Mouse (Mus musculus) urinary bladder, postnatal 14 days (tissue): ENCODE measurements at regions not wholly inside any gene's neighbourhood (a gene's known extent, or its start where the extent isn't known, plus 50 kb on each side); places are given as distances from the start of the nearest gene placed in this dataset.

Experiments
- DNase-seq: peaks from one replicate; pipeline ENCODE4 v3.0.0; 2021; ENCODE audit warnings: low spot score

- no peak for DNase-seq
Observed at GRCm38 (mm10) chr5:147794711-147795532, 65.3 kb upstream of the Pomp start.

GRCm38 (mm10) chr5:147793059-147793458 lies 67.2 kb upstream of the Pomp start:
- no peak for DNase-seq

DNA sequence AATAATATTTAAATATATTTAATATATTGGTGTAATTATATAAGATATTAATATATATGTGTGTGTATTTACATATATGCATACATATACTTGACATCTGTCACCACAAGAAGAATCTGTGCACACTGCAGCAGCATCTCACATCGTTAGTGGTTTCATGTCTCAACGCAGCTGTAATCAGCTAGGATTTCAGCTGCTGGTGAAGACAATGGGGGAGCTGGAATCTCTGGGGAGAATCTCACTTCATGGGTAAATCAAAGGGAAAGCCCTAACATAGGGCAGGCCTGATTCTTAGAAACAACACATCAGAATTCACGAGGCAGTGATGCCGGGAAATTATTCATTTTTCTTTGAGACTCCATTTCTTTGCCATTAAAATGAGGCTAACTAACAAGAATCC lies 66.8 kb upstream of the Flt1 start:
- DNase-seq = no peak

DNA sequence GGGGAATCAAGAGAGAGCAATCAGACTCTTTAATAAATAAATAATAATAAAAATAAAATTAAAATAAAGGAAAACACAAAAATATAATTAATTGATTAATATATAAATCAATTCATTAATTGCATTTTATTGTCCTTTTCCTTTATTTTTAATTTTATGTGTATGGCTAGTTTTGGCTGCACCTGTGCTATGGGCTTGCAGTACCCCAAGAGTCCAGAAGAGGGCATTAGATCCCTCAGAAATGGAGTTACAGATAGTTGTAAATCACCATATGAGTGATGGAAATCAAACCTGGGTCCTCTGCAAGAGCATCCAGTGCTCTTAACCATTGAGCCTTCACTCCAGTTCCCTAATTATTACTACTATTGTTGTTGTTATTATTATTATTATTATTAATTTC lies 65.3 kb upstream of the Flt1 start:
- no peak for DNase-seq

DNA sequence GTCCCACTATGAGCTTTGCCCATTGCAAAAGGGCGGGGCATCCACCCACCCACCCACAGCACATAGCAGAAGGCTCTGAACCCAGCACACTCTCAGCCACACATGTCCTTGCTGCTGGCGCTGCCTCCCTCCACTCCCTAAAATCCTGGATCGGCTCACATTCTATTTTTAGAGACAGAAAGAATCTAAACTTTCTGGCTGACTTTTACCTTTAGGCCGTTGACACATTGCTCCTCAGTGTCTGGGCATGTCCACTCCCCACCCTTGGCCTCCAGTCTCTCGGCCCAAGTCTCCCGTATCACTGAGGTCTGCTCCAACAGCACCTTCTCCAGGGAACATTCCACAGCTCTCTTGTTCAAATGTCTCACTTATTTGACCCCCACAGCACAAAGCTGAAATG lies 62.7 kb upstream of the Flt1 start:
- peak; percentile 28 for DNase-seq

GRCm38 (mm10) chr5:147786857-147787256 lies 61.0 kb upstream of the Flt1 start:
- DNase-seq = no peak

DNA sequence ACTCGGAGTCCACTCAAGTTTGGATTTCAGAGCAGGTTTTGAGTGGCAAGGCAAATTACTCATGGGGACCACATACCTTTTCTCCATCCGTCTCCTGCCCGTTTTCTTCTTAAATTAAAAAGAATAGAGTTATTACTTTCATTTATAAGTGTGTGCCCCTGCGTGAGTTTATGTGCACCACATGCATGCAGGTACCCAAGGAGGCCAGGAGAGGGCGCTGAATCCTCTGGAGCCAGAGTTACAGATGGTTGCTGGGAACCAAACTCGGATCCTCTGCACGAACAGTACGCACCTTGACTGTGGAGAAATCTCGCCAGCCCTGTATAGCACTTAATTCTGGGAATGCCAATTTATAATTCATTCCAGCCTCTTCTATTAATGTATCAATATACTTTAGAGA lies 58.3 kb upstream of the Flt1 start:
- DNase-seq = no peak

GRCm38 (mm10) chr5:147783476-147783875 lies 57.7 kb upstream of the Flt1 start:
- no peak for DNase-seq

DNA sequence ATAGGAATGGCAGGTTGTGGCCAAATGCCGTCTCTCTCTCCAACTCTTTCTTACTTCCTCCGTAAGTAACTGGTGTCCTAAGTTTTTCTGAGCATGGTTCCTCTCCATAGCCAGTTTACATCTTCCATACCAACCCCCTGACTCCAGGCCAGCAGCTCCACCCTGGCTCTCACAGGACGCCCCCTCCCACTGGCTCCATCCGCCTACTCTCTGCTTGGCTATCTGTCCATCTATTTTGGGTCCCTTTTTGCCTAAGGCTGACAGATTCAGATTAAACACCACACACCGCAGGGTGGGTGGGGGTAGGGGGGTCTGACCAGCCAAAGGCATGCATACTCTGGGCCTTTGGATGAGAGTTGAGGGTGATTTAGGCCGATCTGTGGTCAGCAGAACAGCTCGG lies 57.0 kb upstream of the Flt1 start:
- DNase-seq = no peak

- no peak for DNase-seq
Observed at GRCm38 (mm10) chr5:147782241-147782681, 56.5 kb upstream of the Flt1 start.

GRCm38 (mm10) chr5:147781215-147781614 lies 55.4 kb upstream of the Flt1 start:
- no peak for DNase-seq

DNA sequence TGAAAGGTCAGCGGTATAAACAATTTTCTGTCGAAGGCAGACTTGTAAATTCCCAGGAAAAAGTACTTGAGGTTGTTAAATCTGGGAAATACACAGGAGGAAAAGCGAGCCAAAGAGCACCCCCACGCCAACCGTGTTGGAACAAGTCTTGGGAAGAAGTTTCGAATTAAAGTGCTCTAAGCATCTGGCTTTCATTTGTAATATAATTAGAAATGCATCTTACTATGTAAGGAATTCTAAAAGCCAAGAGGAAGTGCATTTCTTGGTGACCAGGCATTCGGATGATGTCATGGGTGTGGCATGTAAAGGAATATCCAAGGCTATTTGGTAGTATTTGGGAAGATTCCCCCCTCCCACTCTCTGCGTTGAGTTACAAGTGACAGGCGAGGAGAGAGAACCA lies 52.7 kb upstream of the Flt1 start:
- DNase-seq = no peak
